Mouse (Mus musculus): ENCODE results near the gene Crkl. TPM values are rescaled to one million over a fixed set of nuclear protein-coding genes. Genes with fewer than 3 reads are reported as not detected.
"Not testable (repeated sequence)": the region's sequence is repeated elsewhere in the genome, so short reads cannot be mapped to it uniquely, and the experiment has no call there.

Gene Crkl
- total RNA-seq, 4 experiments from 2014 or later, result 35.3 to 49.3 (median 38.4) TPM

DNA sequence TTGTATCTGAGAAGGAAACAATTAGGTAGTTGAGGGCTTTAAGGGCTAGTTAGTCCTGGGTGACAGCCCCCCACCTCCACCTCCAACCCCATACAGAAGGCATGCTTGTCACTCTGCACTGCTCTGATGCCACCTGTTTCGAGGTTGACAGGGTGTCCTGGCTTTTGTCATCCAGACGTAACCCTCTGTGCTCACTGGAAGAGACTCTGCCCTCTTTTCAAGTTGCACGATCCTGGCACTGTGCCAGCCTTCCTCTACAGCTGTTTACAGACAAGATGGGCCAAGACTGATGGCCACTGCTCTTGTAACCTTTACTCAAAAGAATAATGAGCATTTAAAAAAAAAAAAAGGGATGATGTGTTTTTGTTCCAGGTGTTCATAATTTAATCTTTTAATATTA lies 34.7 kb downstream of the Crkl start:
- DNase-seq (ENCODE audit: low spot score in 2 of 2), result no peak

DNA sequence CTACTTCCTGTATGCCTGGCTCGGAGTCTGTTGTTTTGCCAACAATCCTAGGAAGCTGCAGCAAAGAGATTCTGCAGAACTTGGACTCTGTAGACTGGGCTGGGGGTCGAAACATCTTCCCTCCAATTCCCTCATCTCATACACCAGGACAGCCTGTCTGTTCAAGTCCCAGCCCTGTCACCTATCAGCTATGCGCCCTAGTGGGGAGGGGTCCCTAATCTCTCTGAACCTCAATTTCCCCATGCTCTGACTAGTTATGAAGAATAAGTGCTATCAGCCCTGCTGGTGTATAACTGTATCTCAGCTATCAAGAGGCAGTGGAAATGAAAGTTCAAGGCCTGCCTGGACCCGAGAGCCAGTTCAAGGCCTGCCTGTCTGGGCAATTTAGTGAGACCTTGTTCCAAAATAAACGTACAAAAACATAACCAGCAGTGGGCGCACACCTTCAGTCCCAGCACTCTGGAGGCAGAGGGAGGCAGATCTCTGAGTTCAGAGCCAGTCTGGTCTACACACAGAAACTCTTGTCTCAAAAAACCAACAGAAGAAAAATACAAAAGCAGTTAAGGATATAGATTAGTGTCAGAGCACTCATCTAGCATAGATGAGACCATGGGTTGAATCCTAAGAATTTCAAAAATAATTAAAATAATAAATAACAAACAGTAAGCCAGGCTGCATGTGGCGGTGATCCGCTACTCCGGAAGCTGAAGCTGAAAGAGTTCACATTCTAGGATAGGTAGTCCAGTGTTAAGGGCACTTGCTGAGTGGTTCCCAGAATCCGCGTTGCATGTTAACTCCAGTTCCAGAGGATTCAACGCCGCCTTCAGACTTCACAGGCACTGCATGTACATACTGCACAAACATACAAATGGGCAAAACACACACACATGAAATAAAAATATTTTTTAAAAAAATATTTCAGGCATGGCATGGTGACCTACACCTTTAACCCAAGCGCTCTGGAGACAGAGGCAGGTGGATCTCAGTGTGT lies 37.0 kb downstream of the Crkl start:
- no peak for DNase-seq (ENCODE audit: low spot score in 2 of 2)

DNA sequence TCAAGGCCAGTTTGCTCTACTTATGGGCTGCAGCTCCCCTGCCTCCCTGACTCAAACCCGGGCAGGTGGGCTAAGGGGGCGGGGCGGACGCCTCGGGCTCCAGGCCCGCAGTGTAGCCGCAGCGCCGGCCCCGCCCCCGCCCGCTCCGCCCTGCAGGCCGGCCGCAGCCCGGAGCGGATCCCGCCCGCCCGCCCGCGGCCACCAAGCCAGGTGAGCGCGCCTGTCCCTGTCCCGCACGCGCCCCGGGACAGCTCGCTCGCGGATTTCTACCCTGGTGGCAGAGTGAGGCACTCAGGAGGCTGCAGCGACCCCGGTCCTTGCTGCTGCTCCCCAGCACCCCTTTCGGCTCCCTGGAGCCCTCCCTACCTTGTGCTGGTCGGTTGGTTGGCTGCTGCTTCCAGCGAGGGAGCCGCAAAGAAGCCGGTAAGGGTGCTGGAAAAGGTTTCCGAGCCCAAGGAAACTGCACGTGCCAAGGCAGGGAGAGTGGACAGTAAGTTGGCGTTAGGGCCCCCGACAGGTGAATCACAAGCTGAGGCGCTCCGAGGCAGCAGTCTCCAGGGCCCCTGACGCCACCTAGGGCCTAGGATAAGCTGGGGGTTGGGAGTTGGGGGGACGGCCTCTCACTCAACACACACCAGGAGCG lies 37.8 kb downstream of the Crkl start, which contains the start of gene Aifm3:
Gene Aifm3, plus strand, starts transcription at position 143 of the 643 bp plus-strand sequence.
- DNase-seq (ENCODE audit: low spot score in 2 of 2), result no peak

DNA sequence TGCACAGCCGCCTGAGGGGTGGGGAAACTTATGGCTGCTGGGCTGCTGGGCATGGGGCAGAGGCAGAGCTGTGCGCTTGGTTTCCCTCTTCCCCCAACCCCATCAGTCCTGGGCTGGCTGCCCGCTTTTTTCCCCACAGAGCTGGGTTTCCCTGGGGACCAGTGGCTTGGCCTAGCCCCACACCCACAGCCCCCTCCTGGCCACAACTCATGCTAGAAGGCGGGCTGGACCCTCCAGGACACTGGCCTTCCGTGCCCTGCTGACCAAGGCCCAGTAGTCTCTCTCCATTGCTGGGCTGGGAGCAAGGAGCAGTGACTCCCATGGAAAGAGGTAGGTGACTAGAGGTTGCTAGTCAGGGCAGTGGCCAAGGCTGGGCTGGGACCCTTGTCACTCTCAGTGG lies 39.4 kb downstream of the Crkl start:
- no peak for DNase-seq (ENCODE audit: low spot score in 2 of 2)

DNA sequence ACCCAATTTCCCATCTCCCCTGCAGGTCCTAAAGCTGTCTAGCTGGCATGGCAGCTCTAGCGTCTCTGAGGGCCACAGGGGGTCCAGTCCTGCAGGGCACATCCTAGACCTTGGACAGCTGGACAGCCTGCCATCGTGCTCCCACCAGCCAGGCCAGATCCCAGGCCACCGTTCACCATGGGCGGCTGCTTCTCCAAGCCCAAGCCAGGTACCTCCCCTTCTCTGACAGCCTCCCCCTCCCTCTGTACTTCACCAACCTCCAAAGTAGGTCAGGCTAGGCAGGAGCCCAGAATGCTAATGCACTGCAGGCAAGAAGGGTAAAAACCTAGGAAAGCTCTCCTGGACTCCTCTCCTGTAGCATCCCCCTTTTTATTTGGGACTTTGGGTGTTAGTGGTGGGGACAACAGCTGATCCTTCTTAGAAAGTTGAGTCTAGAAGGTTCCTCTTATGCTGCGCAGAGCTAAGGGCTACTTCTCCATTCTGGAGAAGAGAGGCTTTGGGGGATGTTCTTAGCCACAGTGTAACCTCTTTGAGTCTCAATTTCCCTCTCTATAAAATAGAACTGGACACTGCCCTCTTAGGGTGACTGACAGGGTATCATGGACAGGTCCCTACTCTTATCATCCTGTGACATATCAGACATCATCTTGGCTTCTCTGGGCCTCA lies 40.2 kb downstream of the Crkl start:
- no peak for DNase-seq (ENCODE audit: low spot score in 2 of 2)

DNA sequence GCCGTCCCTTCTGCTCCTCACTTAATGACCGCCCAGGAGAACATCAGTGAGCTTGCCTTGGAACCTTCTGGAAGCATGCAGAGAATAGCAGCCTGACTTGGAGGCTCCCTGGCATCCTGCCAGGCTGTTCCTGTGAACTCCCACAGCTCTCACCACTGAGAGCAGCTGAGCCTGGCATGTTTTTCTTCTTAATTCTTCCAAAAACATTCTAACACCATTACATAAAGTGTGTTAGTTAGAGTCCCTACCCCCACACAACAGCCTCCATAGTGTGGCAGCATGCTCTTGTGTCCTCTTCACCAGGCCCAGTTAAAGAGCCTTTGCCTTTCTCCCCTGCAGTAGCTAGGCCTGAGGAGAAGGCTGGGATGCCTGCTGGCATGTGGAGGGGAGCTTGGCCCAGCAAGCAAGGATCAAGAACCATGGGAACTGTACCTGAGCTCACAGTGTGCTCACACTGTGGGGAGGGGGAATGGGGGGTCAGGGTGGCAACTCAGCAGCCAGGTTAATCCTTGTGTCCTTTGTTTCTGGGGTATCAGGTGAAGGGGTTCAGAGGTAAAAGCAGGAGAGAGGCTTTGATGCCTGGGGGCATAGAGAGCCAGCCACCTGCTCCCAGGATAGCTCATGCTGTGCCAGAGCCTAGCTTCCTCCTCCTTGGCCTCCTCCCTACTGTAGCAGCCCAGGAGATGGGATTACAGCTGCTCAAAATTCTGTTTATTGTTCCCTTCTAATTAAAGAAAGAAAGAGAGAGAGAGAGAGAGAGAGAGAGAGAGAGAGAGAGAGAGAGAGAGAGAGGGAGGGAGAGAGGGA lies 44.9 kb downstream of the Crkl start:
- DNase-seq (ENCODE audit: low spot score in 2 of 2), result peak; percentile 91 to 92

DNA sequence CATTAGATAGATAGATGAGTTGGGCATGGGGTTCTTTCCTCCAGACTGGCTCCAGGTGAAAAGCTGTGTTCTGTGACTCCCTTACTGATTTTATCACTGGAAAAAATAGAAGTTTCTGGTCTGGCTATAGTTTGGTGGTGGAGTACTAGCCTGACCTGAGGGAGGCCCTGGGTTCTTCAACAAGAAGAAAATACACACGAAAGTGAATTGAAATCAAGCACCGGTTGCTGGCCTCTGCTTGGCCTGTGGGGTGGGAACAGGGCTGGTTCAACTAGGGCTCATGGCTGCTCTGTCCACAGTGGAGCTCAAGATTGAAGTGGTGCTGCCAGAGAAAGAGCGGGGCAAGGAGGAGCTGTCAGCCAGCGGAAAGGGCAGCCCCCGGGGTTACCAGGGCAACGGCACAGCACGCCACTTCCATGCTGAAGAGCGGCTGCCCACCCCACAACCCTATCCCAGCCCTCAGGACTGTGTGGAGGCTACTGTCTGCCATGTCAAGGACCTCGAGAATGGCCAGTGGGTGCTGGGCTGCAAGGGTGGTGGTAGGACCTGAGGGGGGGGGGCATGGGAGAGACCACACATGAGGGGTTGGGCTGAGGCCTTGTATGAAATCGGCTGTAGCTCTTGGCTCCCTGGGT lies 47.6 kb downstream of the Crkl start:
- no peak for DNase-seq (ENCODE audit: low spot score in 2 of 2)

DNA sequence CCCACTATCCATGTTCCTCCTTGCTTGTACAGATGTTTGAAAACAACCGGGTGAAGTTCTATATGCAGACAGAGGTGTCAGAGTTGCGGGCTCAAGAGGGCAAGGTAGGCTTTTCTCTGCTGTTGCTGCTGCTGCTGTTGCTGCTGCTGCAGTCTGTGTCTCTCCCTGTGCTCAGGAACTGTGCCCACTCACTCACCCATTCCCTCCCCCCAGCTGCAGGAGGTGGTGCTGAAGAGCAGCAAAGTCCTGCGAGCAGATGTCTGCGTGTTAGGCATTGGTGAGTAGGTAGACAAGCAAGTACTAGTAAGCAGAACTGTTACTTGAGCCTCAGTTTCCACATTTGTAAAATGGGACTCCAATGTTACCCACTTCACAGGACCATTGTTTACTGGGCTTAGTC lies 50.9 kb downstream of the Crkl start:
- DNase-seq (ENCODE audit: low spot score in 2 of 2), result no peak

DNA sequence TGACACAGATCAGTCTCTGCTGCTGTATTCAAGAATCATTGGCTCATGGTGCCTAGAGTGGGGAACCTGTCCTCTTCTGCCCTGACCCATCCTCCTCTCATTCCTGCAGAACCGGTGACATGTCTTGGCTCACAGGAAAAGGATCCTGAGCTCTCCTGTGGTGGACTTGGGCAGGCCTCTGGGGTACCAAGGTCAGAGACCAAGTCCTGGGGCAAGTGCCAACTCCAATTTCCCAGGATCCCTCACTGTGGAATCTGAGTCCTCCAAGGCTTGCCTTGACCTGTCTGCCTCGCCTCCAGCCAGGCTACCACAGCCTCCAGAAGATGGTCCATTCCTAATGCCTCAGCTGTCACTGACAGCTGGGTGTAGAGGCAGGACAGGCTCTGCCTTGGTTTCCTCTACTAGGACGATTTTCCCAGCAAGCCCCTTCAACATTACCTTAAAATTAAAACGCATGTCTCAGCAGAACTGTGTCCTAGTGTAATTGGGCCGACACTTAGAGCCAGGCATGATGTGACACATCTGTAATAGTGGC lies 55.3 kb downstream of the Crkl start:
- no peak for DNase-seq (ENCODE audit: low spot score in 2 of 2)

DNA sequence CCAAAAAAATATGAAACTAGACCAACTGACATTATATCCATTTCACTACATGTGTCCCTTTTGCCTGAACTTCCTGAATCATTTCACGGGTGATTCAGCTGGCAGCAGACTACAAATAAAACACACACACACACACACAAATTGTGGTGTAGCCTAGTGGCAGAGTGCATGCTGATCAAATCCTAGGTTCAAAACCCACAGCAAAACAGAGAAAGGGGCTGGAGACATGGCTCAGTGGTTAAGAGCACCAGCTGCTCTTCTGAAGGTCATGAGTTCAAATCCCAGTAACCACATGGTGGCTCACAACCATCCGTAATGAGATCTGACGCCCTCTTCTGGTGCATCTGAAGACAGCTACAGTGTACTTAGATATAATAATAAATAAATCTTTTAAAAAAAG lies 56.2 kb downstream of the Crkl start:
- DNase-seq (ENCODE audit: low spot score in 2 of 2), result not testable (repeated sequence)

DNA sequence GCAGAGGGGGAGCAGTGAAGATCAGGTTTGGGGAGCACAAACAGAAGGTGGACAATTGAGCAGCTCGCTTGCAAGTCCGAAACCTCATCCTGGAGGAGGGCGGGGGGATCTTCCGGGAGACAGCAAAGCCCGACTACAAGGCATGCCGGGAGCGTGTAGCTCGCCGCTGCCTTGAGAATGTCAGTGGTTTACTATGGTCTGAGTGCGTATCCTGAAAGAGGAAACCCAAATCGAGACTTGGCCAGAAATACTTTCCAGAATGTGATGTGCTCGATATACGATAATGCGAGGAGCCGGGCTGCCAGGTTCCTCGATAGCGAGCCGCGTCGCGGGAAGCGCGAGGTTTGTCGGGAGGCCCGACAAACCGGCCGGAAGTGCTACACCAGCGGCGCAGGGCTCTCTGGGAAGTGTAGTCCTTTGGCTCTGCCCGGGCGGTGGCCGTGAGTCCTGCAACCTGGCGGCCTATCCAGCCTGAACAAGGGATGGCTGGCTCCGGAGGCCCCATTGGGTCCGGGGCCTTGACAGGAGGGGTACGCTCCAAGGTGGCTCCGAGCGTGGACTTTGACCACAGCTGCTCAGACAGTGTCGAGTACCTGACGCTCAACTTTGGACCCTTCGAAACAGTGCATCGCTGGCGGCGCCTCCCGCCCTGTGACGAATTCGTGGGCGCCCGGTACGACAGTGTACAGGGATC lies 56.9 kb downstream of the Crkl start, which contains the start of gene Lztr1:
Gene Lztr1, plus strand, starts transcription at position 143 of the 694 bp plus-strand sequence.
- peak; percentile 81 to 87 for DNase-seq (ENCODE audit: low spot score in 2 of 2)

DNA sequence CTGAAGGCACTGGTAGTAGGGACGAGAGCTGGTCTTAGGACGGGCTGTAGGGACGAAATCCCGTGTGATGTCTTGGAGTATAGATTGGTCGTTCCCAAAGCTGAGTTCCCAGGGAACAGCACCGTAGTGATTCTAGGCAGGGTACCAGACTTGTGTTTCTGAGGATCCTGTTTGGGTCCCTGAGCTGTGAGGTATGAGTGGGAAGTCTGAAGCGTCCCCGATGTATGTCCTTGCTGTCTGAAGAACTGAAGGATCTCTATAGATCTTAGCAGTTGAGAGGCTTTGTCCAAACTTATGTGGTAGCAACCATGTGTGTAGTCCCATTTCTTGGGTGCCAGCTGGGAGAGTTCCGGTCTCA lies 57.4 kb downstream of the Crkl start:
- DNase-seq (ENCODE audit: low spot score in 2 of 2), result no peak

DNA sequence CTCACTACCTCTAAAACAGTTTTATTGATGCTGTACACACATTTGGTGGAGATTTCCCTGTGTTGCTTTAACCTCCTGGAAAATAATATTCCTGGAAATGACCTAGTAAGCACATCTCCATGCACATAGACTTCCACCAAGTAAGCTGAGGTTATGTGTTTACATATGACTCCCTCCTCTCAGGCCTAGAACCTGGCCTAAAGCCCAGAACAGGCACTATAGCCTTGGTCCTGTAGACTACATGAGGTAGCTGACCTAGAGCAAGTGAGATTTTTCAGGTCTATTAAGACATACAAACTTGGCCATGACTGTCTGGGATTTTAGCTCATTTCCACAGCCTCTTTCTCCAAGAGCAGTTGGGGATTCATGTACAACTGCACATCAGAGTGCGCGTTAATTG lies 58.4 kb downstream of the Crkl start:
- DNase-seq (ENCODE audit: low spot score in 2 of 2), result no peak

DNA sequence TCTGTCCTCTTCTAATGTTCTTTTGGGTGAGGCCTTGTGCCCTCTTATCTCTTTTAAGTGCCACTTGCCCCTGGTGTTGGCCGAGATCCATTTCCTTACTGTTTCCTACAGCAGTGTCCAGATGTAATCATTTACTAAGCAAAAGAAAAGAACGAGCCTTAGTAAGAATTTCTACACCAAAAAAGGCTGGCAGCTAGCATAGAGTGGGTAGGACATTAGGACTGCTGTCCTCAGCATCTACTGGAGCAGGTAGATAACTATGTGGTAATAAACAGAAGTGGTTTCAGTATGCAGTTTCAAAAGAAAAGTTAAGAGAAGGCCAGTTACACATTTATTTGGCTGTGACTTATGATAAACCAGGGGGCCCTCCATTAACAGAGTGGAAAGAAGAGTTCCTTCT lies 58.9 kb downstream of the Crkl start:
- no peak for DNase-seq (ENCODE audit: low spot score in 2 of 2)

DNA sequence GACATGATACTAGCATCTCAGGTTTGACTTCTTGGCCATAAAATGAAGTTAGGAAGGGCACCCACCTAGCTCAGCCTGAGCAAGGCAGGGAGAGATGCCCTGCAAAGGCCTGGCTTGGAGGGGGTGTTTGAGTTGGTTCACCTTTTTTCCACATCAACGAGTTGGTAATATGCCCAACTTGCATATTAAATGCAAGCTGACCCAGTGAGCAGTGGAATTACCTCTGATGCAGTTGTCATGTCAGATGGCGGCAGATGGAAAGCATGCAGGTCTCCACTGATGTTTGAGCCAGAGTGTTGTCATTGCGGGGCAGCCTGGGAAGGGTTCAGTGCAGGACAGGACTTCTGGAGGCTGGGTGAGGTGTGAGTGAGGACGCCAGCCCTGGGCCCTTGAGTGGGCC lies 59.6 kb downstream of the Crkl start:
- DNase-seq (ENCODE audit: low spot score in 2 of 2), result no peak

DNA sequence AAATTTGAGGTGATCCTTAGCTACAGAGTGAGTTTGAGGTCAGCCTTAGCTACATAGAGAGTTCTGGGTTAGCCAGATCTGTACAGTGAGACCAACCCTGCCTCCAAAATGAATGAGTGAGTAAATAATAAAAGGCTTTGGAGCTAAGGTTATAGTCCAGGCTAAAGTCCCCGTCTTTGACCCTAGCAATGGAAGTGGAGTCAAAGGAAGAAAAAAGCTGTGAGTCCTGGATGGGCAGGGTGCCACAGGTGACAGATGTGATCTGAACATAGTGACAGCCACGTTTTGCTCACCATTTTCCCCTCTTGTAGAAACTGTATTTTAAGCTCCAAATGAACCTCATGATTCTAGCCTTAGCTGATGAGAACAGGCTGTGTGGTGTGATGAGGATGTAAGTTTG lies 67.1 kb downstream of the Crkl start:
- no peak for DNase-seq (ENCODE audit: low spot score in 2 of 2)

DNA sequence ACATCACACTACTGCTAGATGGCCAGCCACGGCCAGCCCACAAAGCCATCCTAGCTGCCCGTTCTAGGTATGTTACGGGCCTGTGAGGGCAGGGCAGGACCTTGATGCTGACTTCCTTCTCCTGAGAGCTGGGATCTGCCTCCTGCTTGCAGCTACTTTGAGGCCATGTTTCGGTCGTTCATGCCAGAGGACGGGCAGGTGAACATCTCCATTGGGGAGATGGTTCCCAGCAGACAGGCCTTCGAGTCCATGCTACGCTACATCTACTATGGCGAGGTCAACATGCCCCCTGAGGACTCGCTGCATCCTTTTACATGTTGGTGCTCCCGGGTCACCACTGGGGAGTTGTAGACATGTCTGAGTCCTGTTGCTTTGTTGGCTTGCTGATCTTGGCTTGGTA lies 72.4 kb downstream of the Crkl start:
- DNase-seq (ENCODE audit: low spot score in 2 of 2), result no peak

DNA sequence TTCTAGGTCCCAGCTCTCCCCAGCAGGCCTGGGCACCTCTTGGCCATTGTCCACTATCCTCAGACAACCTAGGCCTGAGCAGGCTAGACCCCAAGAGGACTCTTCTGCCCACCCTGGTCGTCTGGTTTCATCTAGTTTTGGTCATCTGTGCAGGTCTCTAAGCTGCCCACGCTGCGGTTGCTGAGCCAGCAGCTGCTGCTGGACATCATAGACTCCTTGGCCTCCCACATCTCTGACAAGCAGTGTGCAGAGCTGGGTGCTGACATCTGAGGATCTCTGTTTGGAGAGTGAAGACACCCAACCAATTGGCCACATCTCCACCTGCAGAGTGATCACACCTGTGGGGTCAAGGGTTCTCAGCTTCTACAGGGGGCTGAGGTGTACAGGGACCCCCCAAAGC lies 73.7 kb downstream of the Crkl start:
- no peak for DNase-seq (ENCODE audit: low spot score in 2 of 2)

DNA sequence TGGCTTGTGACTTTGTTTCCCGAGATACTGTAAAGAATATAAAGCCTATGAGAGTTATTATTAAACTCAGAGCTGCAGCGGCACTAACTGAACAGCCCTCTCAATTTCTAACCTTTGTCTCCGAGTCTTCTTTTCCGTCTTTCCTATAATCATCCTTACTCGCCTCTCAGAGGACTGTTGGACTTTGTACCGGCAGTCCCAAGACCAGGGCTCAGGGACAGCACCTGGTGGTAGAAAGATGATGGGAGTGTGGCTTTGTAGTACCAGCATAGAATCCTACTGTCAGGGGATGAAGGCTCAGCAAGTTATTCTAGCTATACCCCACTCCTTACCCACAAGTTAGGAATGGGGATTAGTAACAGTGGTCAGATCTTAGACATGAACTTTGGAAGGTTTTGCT lies 74.4 kb downstream of the Crkl start:
- no peak for DNase-seq (ENCODE audit: low spot score in 2 of 2)

DNA sequence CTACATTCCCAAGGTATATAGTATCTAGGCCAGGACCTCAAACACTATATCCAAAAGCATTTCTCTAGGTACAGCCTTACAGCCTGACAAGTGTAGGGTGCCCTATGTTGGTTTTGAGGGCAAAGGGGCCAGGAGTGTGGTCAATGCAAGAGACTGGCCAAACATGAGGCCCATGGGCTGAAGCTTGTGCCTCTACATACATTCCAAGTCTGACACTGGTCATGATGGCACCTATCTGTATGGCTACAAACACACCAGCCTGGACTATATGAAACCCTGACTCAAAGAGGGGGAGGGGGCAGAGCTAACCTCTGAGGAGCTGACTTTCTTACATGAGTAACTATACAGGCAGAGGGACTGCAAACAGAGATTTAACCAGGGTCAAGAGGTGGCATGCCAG lies 75.8 kb downstream of the Crkl start:
- DNase-seq (ENCODE audit: low spot score in 2 of 2), result no peak

Measured in layer of hippocampus, adult 8-10 months (tissue).